Mouse (Mus musculus): Measurements from ENCODE around the gene Rhbdl1.

GRCm38 (mm10) chr17:25828223-25828594 is 8.9 kb downstream of the Rhbdl1 start:
- TF ChIP-seq CTCF (IDR thresholded peaks at IDR 0.05; ENCODE audit: low read depth, low read length): no peak
- no peak for TF ChIP-seq GATA1 (IDR thresholded peaks at IDR 0.05; ENCODE audit: borderline replicate concordance, low read length)
